Mouse (Mus musculus) lung, postnatal 36 days (tissue): ENCODE results near the gene Slc33a1.
A peak's percentile ranks its signal among the peaks of the same experiment; 100 is the strongest.

ENCODE experiments used
- DNase-seq: peaks from one replicate; pipeline ENCODE4 v3.0.0; 2022; ENCODE audit warnings: mixed read lengths

Gene Slc33a1

DNA sequence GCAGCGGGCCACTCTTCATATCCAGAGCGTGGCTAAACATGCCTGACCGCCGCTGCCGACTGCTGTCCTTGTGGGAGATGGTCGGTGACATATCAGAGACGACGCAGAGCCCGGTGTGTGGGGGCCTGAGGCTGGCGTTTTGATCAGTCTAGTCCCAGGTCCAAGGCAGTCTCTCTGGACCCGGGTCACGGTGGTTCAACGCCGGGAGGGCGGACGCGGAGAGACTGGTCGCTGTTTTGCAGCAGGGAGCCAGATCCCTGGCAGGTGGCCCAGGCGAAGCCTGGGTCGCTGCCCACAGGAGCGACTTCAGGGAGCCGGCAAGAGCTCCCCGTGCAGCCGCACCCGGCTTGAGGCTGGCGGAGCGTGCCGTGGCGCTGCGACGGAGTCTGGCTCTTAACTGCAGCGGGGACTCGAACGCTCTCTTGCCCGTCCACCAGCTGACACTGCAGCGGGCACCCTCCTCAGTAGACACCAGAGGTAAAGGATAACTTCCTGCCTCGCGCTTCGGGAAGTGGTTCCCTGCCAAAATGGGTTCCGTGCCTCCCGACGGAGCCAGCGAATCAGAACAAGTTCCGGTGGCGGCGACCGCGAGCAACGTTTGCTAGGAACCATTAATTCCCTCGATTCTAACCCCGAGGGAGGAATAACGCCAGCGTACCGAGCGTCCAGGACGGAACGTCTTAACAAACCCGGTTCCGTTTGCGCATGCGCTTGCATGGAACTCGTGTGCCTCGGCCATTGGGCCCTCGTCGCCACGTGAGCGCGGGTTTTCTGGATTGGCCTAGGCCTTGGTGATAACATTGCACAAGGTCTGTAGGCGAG is at the start of gene Slc33a1:
TSS of gene Slc33a1 (minus strand) at position 669 of the 822 bp plus-strand sequence.
- peak; percentile 99 for DNase-seq

DNA sequence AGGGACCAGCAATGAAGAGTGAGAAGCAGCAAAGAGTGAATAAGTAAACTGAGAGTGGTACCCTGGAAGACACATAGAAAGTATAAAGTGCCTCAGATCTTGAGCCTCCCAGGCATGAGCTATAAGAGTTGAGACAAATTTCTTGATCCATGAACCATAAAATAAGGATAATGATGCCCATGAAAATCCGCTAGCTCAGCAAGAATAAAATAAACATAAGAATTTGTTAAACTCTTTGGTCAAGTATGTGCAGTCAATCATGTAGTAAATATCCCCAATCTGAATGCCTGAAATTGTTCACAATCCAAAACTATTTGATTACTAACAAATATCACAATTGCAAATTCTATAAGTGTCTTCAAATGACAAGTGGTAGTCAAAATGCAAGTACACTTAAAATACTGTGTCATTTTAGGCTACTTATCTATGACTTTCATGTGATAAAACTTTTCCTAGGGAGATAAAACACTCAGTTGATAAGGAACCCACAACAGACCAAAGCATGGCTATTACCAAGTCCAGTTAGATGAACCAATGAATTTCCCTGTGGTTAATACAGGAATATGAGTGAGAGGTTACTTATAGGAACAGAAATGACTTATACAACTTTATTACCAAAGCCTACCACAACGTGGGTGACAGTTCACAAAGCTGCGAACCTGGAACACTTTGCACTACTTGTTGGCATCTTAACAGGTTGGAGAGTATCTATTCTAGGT is 24.3 kb upstream of the Slc33a1 start:
- DNase-seq: no peak

DNA sequence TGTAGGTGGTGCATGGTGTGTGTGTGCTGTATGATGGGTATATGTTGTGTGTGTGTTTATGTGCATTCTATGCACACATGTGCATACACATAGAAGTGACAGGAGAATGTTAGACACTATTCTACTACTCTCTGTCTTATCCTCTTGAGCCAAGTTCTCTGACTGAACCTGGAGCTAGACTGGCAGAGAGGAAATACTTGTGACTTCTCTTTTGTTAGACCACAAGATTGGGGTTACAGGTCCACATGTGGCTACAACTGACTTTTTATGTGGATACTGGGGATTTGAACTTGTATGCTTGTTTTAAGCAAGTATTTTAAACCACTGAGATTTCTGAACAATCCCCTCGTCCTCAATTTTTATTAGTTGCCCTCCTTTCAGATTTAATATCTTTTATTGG is 22.1 kb upstream of the Slc33a1 start:
- DNase-seq: no peak

DNA sequence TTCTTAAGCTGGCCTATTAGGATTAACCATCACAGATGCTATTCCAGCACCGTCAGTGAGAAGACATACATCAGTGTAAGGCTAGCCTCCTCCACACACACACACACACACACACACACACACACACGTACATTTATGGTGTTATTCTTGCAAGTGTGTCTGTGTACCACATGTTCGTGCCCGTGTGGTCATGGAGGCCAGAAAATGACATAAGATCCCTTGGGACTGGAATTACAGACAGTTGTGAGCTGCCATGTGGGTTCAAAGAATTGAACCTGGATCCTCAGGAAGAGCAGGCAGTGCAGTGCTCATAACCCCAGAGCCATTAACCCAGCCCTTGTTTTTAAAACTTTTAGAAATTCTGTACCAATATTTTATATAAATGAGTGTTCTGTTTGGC is 13.3 kb upstream of the Slc33a1 start:
- no peak for DNase-seq

DNA sequence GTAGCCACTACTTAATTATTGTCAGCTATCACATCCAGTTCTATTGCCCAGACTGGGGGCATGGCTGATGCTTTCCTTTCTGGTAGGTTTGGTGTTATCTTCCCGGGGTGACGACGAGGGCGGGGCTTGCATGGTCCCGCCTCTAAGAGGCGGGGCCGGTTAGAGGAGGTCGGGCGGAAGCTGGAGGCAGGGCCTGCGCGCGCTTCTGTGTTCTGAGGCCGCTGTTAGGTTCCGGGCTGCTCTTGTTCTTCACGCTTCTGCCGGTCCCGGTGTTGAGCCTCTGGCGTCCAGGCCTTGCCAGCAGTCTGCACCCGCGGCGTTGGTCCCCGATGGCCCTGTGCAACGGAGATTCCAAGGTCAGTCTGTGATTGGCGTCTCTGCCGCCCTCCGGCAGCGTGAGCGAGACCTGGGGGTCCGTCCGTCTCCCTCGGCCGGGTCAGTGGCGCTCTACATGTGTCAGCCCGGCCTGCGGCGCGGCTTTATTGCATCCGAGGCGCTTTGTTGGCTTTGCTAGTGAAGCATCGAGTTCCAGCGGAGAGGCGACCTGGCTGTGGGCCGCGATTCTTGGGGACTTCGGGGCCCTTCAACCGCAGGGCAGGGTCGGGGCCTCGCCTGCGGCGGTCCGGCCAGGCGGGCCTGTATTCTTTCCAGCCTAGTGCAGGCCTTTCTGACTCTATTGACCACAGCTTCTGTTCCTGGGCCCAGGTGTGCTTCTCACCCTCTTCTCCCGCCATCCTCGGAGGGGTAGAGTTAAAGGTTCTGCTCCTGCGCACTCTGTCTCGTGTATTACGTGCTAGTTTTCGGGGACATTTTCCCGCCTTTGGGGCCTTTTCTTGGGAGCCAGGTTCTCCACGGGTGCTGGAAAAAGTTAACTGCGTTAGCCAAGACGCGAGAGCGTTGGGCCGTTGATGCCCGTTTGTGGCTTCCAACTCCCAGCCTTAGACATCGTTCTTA is 11.7 kb upstream of the Slc33a1 start, which contains the start of gene Gmps:
TSS of gene Gmps (plus strand) at position 152 of the 954 bp plus-strand sequence.
- DNase-seq: peak; percentile 97

DNA sequence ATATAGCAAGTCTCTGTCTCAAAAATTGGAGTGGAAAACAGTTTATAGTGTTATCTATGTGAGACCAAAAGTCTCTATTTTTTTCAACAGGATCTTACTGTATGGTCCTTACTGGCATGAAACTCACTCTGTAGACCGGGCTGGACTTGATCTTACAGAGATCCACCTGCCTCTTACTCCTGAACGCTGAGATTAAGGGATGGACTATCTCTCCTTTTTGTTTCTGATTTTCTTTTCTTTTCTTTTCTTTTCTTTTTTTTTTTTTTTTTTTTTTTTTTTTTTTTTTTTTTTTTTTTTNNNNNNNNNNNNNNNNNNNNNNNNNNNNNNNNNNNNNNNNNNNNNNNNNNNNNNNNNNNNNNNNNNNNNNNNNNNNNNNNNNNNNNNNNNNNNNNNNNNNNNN is 1.4 kb upstream of the Slc33a1 start:
- DNase-seq: no peak

DNA sequence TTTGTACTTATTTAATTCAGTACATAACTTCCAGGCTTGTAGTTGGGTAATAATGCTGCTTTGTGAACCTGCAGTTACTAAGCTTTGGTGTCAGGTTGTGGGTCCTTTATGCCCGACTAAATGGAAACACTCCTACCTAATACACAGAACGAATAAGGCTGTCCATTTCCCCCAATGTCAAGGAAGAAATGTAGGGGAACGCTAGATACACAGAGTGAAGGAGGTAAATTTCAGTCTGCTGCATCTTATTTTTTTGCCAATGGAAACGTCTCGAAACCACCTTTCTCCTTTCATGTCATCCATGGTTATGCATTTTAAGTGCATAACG is 318 bp upstream of the Slc33a1 start:
- DNase-seq: no peak

DNA sequence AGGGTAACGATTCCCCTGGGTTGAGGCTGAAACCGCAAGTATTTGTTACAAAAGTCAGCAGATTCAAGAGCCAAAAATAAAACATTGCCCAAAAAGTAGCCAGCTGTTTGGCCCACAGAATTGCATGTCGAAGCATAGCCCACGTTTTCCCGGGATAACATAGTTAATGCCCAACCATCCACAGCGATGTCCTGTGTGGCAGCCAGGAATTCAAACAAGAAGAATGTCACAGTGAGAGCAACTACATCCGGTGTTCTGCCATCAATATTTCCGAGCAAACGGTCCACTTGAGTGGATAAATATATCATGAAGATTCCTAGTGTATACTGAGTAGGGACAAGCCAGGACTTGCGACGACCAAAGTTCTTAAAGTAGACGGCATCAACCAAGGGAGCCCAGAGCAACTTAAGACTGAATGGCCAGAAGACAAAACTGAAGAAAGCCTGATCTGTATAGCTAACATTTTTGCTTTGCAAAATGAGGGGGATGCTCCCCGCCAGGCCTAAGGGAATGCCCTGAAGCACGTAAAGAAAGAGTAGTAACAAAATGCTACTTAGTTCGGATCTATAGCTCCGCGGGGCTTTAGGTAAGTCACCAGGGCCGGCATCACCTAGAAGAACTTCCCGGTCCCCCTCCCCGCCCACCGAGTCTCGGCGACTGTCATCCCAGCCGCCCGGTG is 1.0 kb downstream of the Slc33a1 start:
- DNase-seq: peak; percentile 11

DNA sequence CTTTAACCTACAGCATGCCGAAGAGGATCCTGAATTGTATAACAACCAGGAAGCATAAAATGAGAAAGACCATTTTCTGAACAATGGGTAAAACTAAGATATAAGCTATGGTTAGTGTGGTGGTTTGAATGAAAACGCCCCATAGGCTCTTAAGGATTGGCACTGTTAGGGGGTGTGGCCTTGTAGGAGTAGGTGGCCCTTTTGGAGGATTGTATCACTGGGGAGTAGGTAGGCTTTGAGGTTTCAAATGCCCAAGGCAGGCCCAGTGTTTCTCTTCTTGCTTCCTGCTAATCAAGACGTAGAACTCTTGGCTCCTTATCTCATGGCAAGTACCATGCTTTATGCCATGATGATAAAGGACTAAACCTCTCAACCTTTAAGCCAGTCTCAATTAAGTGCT is 14.7 kb downstream of the Slc33a1 start:
- no peak for DNase-seq

DNA sequence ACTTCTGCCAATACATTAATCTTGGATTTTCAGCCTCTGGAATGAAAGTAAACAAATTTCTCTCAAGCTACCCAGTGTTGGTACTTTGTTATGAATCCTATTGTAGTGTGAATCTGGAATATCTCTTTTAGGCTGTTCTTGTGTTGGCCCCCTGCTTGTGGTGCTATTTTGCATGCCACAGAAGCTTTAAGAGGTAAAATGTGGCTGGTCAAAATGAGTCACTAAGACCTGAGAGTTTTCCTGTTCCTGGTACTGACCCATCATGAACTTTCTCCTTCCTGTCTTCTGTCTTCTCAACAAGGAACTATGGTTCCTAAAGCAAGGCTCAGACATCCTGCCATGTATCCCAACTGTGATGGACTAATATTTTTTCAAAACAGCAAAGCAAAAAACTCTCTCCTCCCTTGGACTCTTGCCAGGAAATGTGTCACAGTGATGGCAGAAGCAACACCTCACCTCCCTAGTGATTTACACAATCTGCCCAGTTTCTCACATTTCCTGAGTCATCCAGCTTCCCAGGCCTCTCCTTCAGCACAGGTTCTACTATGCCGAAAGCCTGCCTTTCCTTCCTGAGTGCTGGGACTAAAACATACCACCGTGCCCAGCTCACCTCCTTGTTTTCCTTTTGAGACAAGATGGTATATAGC is 23.2 kb downstream of the Slc33a1 start:
- DNase-seq: no peak

DNA sequence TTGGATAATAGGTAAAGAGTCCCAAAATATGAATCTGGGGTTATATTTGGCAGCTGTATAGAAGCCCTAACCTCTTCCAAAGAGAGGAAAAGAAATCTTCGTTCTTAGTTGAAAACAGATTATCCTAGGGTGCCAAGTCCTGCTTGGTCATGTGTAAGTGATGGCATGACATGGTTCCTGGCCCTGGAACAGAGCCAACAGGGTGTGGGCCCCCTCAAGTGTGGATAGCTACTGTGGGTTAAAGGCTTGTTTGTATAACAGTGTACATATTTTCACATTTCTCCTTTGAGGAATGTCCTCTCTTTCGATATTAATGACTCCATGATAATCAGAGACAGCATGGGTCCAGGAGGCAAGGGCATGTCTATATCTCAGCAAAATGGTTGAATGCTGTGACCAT is 25.6 kb downstream of the Slc33a1 start:
- DNase-seq: no peak

DNA sequence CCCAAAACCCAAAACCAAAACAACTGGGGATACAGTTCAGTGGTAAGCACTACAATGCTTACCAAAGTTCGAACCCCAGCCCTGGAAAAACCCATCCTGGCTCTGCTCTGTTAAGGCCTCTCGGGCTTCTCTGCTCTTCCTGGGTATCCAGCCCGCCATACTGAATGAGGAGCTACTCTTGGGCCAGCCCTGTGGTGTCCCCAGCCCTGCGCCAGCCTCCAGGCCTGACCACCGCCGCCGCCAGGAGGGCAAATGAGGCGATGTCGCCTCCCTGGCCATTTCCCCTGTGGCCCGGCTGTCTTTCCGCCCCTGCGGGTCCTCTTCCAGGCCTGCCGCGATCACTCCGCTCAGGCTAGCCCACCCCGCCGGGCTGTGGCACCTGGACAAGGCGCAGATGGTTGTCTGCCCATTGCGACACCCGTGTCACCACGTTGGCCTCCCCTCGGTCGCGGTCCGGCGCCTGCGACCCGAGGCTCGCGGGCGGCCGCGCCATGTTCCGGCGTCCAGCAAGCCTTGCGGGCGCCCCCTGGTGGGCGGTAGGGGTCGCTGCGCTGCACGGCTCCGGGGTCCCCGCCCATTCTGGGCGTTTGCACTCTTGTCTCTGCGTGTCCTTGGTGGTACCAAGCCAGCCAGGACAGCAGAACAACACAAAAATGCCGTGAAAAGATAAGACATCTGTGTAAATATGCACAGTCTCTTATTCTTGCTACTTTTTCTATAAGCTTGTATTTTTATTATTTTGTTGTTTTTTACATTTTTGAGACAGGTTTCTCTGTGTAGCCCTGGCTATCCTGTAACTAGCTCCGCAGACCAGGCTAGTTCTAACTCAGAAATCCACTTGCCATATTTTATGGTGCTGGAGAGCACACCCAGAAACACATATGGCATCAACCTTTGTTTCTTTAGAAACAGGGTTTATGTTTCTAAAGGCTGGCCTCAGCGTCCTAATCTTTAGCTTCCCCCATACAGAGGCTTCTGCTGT is 35.4 kb downstream of the Slc33a1 start, which contains the start of gene E130311K13Rik:
TSS of gene E130311K13Rik (minus strand) at position 595 of the 982 bp plus-strand sequence.
- DNase-seq: peak; percentile 94

DNA sequence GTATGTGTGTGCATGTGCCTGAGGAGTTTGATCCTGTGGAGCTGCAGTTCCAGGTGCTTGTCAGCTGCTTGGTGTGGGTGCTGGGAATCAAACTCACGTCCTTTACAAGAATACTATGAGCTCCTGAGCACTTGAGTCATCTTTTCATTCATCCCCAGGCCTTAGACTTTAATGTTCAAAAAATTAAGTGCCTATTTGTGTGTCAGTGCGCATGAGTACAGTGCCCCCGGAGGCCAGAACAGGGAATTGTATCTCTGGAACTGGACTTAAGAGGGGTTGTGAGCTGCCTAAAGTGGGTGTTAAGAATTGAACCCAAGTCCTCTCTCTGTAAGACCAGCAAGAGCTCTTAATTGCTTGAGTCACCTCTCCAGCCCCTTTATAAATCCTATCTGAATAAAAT is 44.9 kb downstream of the Slc33a1 start:
- peak; percentile 36 for DNase-seq

DNA sequence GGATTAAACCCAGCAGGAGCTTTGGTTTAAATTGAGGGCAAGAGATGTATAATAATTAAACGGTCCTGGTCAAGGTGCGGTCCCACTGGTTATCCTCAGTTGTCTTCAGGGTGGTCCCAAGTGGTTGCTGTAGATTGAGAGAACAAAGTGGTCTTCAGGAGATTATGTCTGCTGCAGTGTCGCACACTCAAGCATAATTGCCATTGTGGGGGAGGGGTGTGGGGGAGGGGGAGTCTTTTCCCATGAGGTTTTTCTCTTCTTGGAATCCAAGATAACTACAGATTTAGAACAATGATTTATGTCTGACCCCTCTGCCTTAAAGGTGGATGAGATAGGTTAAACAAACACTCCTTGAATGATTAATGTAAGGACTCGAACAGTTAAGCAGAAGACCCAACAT is 54.3 kb downstream of the Slc33a1 start:
- DNase-seq: no peak

DNA sequence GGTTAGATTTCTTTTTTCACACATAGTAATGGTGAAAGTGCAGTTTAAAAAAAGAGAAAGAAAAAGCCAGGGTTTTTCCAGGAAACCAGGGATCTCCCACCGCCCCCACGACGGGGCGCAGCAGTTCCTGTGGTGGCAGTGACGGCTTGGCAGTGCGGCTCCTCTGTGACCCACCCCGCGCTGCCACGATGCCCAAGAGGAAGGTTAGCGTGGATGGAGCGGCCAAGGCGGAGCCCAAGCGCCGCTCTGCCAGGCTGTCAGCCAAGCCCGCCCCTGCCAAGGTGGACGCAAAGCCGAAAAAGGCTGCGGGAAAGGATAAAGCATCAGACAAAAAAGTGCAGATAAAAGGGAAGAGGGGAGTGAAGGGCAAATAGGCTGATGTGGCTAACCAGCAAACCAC is 59.3 kb downstream of the Slc33a1 start:
- DNase-seq: no peak

DNA sequence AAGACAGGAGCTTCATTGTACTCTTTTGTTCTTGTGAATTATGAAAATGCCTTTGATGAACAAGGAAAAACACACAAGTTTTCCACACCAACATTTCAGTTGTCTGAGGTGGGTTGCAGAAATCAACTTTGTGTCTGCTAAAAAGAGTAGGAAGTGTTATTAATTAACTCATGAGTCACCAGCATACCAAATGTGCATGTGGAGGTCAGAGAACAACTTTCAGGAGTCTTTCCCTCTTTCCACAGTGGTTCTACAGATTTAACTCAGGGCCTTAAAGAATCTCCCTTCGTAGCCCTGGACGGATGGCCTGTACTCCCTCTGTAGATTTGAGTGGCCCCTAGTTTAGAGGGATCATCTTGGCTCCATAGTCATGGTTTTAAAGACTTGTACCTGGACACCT is 60.4 kb downstream of the Slc33a1 start:
- no peak for DNase-seq

DNA sequence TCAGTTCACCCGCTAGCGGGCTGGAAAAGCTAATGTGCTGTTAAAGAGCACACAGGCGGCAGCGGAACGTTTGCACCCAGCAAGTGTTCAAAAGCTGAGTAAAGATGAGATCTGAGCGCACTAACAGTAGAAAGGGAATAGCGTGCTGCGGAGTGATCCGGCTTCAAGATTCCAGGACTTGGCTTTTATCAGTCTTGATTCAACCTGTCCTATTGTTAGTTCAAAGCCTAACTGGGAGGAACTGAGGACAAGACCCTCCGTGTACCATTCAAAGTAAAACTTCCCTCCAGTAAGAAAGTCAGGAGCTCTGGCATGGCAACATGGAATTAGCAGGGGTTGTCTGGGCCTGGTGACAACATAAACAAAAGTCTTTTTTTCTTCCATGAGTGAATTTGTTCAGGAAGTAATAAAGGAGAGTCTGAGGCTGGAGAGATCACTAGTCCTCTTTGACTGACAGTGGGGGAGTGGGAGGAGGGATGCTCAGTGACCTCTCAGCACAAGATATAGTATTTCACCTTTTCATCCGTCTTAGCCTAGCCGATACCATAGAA is 64.5 kb downstream of the Slc33a1 start:
- no peak for DNase-seq

DNA sequence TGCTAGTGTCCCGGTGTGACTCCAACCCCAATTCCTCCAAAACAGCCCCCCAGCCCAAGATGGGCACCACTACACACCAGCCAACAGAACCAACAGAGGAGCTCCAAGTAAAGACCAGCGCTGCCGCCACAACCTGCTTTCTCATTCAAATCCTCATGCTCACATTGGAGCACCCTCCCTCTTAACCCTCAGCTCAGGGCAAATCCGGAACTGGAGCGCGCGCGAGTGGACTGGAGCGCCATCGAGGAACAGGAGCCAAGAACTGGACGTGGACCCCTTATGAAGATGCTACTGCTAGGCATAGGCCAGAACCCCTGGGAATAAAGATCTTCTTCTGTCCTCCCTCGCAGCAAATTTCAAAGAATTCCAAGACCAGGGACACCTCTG is 65.3 kb downstream of the Slc33a1 start, which contains the start of gene Plch1:
TSS of gene Plch1 (minus strand) at position 164 of the 387 bp plus-strand sequence.
- peak; percentile 54 for DNase-seq

DNA sequence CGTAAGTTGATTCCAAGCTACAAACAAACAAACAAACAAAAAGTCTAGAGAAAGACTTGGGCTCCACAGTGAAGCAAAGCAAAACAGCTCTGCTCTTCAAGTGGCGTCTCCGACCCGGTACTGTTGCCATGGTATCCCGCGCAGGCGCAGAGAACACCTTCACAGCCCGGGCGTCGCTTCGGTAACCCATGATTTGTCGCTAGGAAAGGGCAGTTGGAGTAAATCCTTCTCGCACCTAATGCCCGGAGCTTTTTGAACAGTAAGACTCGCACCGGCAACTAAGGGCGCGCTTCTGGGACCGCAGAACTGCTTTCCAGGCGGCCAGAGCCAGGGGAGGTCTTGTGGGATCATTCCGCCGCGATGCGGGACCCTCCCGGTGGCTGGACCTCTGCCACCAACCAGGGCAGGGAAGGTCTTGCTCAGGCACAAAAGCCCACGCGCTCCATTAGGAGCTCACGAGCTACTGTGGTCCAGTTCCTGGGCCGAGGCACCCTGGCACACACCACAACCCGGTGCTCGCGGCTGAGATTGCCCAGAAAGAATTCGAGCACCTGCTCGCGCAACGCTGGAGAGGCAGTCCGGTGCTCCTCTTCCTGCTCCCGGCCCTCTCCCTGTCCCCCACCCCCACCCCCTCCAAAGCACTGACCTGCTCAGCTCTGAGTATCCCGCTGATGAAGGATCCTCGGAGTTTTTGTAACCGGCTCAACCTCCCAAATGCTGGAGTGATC is 65.8 kb downstream of the Slc33a1 start:
- peak; percentile 84 for DNase-seq

DNA sequence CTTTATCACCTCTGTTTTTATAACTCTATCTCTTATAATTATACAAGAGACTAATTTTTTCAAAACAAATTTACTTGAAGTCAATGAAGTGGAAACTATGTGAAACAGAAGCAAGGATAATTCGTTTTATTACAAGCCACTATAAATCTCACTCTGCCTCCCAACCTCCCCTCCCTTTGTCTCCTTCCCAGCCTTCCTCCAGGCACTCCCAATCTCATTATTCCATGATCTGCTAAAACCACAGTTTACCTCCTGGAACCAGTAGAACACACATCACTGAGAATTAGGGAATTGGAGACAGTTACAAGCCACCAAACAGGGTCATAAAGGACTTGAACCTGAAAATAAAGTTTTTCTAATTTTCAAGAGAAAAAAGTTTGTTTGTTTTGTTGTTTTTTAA is 67.4 kb downstream of the Slc33a1 start:
- DNase-seq: no peak
